Mouse (Mus musculus): ENCODE measurements at regions not wholly inside any gene's neighbourhood (a gene's known extent, or its start where the extent isn't known, plus 50 kb on each side); places are given as distances from the start of the nearest gene placed in this dataset.

DNA sequence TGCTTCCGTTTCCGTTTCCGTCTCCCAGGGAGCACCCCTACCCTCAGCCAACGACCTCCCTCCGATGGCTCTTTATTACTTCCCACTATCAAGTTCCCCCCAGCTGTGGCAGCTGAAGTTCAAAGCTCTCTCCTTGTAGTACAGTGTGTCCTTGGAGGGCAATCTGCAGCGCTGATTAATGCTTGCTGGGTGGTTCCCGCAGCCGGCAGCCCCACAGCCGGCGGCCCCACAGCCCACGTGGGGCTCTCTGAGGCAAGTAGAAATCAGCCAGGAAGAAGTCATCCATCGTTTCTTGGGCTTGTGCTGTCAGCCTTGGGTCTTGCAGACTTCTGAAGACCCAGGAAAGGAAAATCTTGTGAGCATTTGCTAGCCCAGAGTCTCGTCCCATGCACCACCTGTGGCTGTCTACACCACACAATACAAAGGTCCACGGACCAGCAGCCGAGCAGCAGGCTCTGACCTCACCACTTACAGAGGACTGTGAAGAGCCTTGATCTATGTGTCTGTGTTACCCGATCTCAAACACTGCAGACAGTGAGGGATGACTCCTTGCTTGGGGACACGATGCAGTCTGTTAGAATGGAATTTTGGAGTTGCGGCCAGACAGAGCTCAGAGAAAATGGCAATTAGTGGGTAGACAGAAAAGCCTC, 178.5 kb downstream of the Gadd45g start:
- H3K4me1 ChIP-seq (ENCODE audit: control insufficient read depth, insufficient read depth, insufficient read length, low read length): peaks cover 32% of the 10 kb centered on the region
- H3K4me3 ChIP-seq (ENCODE audit: insufficient read depth, low read depth, low read length): no peak overlapping the region
- H3K27ac ChIP-seq (replicated peaks; ENCODE audit: low read depth, low read length): no peak overlapping the region

- peaks cover 32% of the 10 kb centered on the region for H3K4me1 ChIP-seq (ENCODE audit: control insufficient read depth, insufficient read depth, insufficient read length, low read length)
- H3K27ac ChIP-seq (replicated peaks; ENCODE audit: low read depth, low read length): no peak overlapping the region
- no peak overlapping the region for H3K4me3 ChIP-seq (ENCODE audit: insufficient read depth, low read depth, low read length)
Observed at GRCm38 (mm10) chr13:52025482-52025848, 179.0 kb downstream of the Gadd45g start.

DNA sequence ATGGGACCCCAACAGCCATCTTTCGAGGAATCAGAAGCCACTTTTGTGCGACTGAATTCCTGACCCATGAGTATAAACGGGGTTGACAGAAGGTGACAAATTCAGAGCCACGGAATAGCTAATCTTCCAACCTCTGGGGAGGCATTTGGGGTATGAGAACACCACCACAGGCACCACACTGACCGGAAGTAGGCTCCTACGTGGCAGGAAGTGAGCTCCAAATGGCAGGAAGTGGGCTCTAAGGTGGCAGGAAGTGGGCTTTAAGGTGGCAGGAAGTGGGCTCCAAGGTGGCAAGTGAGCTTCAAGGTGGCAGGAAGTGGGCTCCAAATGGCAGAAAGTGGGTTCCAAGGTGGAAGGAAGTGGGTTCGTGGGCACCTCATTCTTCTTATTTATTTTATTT, 179.8 kb downstream of the Gadd45g start:
- peaks cover 32% of the 10 kb centered on the region for H3K4me1 ChIP-seq (ENCODE audit: control insufficient read depth, insufficient read depth, insufficient read length, low read length)
- no peak overlapping the region for H3K4me3 ChIP-seq (ENCODE audit: insufficient read depth, low read depth, low read length)
- no peak overlapping the region for H3K27ac ChIP-seq (replicated peaks; ENCODE audit: low read depth, low read length)

- no peak overlapping the region for H3K4me3 ChIP-seq (ENCODE audit: insufficient read depth, low read depth, low read length)
- peaks cover 7% of the 10 kb centered on the region for H3K4me1 ChIP-seq (ENCODE audit: control insufficient read depth, insufficient read depth, insufficient read length, low read length)
- no peak overlapping the region for H3K27ac ChIP-seq (replicated peaks; ENCODE audit: low read depth, low read length)
Observed at GRCm38 (mm10) chr13:52029868-52030422, 183.5 kb downstream of the Gadd45g start.

GRCm38 (mm10) chr13:52031465-52031864, 185.0 kb downstream of the Gadd45g start:
- no peak overlapping the region for H3K4me3 ChIP-seq (ENCODE audit: insufficient read depth, low read depth, low read length)
- H3K27ac ChIP-seq (replicated peaks; ENCODE audit: low read depth, low read length): no peak overlapping the region
- H3K4me1 ChIP-seq (ENCODE audit: control insufficient read depth, insufficient read depth, insufficient read length, low read length): peaks cover 9% of the 10 kb centered on the region

DNA sequence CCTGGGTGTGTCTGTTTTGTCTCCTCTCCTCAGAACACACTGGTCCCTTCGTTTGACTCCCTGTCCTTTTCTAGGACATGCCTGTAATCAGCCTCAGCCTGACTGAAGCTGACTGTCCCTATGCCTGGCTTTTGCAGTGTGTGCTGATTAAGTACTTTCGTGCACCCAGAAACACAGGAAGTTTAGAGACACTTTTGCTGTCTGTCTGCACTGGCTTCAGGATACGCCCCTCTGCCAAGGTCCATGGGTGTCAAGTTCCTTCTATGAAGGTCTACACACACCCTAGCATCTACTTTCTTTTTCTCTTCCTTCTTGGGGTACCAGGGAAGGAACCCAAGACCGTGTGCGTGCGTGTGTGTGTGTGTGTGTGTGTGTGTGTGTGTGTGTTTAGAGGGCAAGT, 189.3 kb downstream of the Gadd45g start:
- H3K27ac ChIP-seq (replicated peaks; ENCODE audit: low read depth, low read length): no peak overlapping the region
- peaks cover 15% of the 10 kb centered on the region for H3K4me1 ChIP-seq (ENCODE audit: control insufficient read depth, insufficient read depth, insufficient read length, low read length)
- H3K4me3 ChIP-seq (ENCODE audit: insufficient read depth, low read depth, low read length): no peak overlapping the region

DNA sequence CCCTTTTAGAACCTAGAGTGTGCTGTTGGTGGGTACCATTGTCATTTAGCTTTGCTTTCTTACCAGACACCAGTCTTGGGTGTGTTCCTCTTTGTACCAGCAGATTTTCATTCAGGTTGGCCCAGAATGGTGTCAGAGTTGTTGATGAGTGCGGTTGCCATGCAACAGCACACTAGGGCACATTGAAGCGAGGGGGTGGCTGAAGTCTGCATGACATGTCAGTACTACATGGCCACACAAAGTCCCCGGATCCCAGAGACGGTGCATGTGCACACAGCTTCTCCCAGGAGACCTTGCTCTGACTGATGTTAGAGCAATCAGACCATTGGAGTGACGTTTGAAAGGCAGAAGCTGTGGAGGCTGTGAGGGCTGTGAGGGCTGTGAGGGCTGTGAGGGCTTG, 189.9 kb downstream of the Gadd45g start:
- Histone ChIP-seq H3K4me3 (ENCODE audit: insufficient read depth, low read depth, low read length) (no peak overlapping the region), H3K27ac (replicated peaks; ENCODE audit: low read depth, low read length) (0 out of 2 replicates have a peak overlapping the region, but pooled peaks have one; percentile 9), H3K4me1 (ENCODE audit: control insufficient read depth, insufficient read depth, insufficient read length, low read length) (peaks cover 18% of the 10 kb centered on the region)

DNA sequence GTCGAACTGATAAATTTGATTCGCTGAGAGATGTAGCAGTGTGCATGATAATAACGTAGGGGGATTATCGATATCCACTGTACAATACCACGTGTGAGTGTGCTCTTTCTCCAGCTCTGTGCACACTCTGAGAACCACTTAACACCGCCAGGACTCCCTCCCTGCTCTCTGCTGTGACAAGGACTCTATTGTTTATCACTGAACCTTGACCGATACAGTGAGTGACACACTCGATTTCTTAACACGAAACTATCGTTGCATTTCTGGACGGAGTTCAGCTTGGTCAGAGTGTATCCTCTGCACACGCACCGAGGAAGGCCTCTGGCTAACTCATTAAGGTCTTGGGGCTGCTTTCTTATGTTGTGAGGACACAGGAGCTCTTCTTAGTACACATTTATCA, 190.7 kb downstream of the Gadd45g start:
- H3K27ac ChIP-seq (replicated peaks; ENCODE audit: low read depth, low read length): peak overlapping the region; percentile 32
- no peak overlapping the region for H3K4me3 ChIP-seq (ENCODE audit: insufficient read depth, low read depth, low read length)
- H3K4me1 ChIP-seq (ENCODE audit: control insufficient read depth, insufficient read depth, insufficient read length, low read length): peaks cover 25% of the 10 kb centered on the region

DNA sequence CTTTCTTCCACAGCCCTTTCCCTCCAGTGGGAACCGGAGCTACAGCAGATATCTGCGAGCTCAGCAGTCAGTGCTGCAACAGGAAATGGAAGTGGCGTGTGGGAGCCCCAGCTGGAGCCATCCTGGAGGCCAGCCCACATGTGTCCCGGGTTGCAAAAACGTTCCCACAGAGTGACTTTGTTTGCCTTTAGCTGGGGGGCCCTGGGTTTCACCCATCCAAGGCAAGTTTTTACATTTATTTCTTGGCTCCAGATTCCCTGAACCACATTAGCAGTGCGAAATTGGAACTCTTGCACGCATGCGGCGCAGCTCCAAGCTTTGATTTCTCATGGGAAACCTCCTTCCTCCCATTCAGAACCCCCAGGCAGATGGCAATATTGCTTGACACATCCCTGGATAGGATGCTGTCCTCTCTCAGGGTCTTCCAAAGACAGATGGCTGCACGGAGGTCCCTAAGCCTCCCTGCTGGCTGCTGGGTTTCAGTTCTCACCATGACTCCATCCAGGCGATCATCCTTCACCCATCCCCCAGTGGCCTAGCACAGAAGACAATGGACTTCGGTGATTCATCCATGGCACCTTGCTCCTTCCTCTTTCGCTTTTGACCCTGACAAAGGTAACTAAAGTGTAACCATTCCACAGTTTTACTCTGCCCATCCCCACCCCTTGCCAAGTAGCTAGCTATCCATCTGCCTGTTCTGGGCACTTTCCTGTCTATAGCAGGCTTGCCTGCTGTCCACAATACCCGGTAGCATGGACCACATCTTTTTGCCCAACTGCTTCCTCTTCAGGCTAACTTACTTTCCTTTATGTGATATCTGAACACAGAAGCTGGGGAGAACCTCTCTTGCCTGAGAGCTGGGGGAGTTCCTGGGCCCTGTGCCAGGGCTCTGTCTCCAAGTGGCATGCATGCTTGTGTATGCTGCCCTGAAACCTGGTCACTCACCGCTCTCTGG, 195.3 kb downstream of the Gadd45g start:
- H3K4me1 ChIP-seq (ENCODE audit: control insufficient read depth, insufficient read depth, insufficient read length, low read length): peaks cover 16% of the 10 kb centered on the region; the same call in 1 of the 2 replicates
- H3K4me3 ChIP-seq (ENCODE audit: insufficient read depth, low read depth, low read length): peak overlapping the region; percentile 28
- peak overlapping the region; percentile 19 for H3K27ac ChIP-seq (replicated peaks; ENCODE audit: low read depth, low read length)

GRCm38 (mm10) chr13:52042867-52043266, 196.4 kb downstream of the Gadd45g start:
- H3K4me1 ChIP-seq (ENCODE audit: control insufficient read depth, insufficient read depth, insufficient read length, low read length): peaks cover 18% of the 10 kb centered on the region; the same call in 1 of the 2 replicates
- no peak overlapping the region for H3K27ac ChIP-seq (replicated peaks; ENCODE audit: low read depth, low read length)
- no peak overlapping the region for H3K4me3 ChIP-seq (ENCODE audit: insufficient read depth, low read depth, low read length)

- peaks cover 22% of the 10 kb centered on the region; the same call in 1 of the 2 replicates for H3K4me1 ChIP-seq (ENCODE audit: control insufficient read depth, insufficient read depth, insufficient read length, low read length)
- H3K4me3 ChIP-seq (ENCODE audit: insufficient read depth, low read depth, low read length): no peak overlapping the region
- H3K27ac ChIP-seq (replicated peaks; ENCODE audit: low read depth, low read length): no peak overlapping the region
Observed at GRCm38 (mm10) chr13:52043916-52044315, 197.4 kb downstream of the Gadd45g start.

DNA sequence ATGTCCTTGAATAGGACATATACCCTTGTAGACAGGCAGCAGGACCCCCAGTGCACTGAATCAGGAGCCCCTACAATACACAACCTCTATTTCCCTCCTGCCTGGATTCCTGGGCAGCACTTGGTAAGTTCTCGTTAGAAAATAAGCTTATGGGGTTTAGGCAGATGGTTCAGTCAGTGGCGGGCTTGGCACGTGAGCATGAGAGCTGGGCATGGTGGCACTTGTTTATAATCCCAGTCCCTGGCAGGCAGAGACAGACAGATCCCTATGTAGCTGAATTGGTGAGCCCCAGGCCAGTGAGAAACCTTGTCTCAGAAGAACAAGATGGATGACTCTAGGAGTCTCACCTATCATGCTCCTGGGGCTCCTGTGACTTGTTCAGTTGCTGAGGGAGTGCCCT, 198.9 kb downstream of the Gadd45g start:
- no peak overlapping the region for H3K4me3 ChIP-seq (ENCODE audit: insufficient read depth, low read depth, low read length)
- H3K27ac ChIP-seq (replicated peaks; ENCODE audit: low read depth, low read length): no peak overlapping the region
- peaks cover 23% of the 10 kb centered on the region; the same call in 1 of the 2 replicates for H3K4me1 ChIP-seq (ENCODE audit: control insufficient read depth, insufficient read depth, insufficient read length, low read length)

- H3K4me3 ChIP-seq (ENCODE audit: insufficient read depth, low read depth, low read length): no peak overlapping the region
- H3K4me1 ChIP-seq (ENCODE audit: control insufficient read depth, insufficient read depth, insufficient read length, low read length): peaks cover 23% of the 10 kb centered on the region; the same call in 1 of the 2 replicates
- peak overlapping the region; percentile 43 for H3K27ac ChIP-seq (replicated peaks; ENCODE audit: low read depth, low read length)
Observed at GRCm38 (mm10) chr13:52046020-52046419, 199.5 kb downstream of the Gadd45g start.

GRCm38 (mm10) chr13:52046700-52047099, 200.2 kb downstream of the Gadd45g start:
- Histone ChIP-seq H3K4me1 (ENCODE audit: control insufficient read depth, insufficient read depth, insufficient read length, low read length) (peaks cover 18% of the 10 kb centered on the region; the same call in 1 of the 2 replicates), H3K27ac (replicated peaks; ENCODE audit: low read depth, low read length) (peak overlapping the region; percentile 63), H3K4me3 (ENCODE audit: insufficient read depth, low read depth, low read length) (peak overlapping the region; percentile 12)

DNA sequence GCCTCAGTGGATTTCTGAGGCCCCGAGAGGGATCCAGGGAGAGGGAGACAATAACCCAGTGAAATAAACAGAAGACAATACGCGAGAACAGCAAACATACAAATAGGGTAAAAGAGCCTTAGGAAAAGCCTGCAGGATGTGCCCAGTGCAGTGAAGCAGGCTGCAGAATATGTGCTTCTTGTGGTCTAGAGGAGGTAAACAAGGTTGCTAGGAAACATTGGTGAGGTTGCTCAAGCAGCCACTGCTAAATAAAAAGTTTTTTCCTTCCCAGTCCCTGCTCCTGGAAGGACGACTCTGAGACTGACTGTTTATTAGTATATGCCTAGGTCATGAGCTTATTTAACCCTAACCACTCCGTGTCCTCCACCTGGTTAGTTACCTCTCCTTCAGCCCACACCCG, 201.5 kb downstream of the Gadd45g start:
- no peak overlapping the region for H3K4me3 ChIP-seq (ENCODE audit: insufficient read depth, low read depth, low read length)
- 0 out of 2 replicates have a peak, but pooled peaks cover 10% of the 10 kb centered on the region for H3K4me1 ChIP-seq (ENCODE audit: control insufficient read depth, insufficient read depth, insufficient read length, low read length)
- no peak overlapping the region for H3K27ac ChIP-seq (replicated peaks; ENCODE audit: low read depth, low read length)
